Mouse (Mus musculus) neural tube, embryonic 10.5 days (tissue): Measurements from ENCODE around the gene Dync1li2.

Experiments
- DNase-seq: peaks from one replicate; pipeline ENCODE4 v3.0.0-alpha.2; 2017; ENCODE audit warnings: low spot score; ENCODE audit errors: extremely low spot score

The Dync1li2 gene

GRCm38 (mm10) chr8:104442299-104443124 is at the start of gene Dync1li2:
Gene Dync1li2 (minus strand): TSS chr8:104443047.
- peak; percentile 96 for DNase-seq

GRCm38 (mm10) chr8:104479091-104479490 is 36.2 kb upstream of the Dync1li2 start:
- DNase-seq, result no peak

- DNase-seq, result no peak
These were observed 29.6 kb upstream of the Dync1li2 start for GRCm38 (mm10) chr8:104472465-104472864.

- DNase-seq, result no peak
These were observed 24.6 kb upstream of the Dync1li2 start for GRCm38 (mm10) chr8:104467463-104467862.

GRCm38 (mm10) chr8:104452177-104452576 is 9.3 kb upstream of the Dync1li2 start:
- no peak for DNase-seq

- no peak for DNase-seq
These were observed 5.9 kb upstream of the Dync1li2 start for GRCm38 (mm10) chr8:104448796-104449195.

GRCm38 (mm10) chr8:104446016-104446415 is 3.2 kb upstream of the Dync1li2 start:
- no peak for DNase-seq

GRCm38 (mm10) chr8:104445248-104445647 is 2.4 kb upstream of the Dync1li2 start:
- no peak for DNase-seq

GRCm38 (mm10) chr8:104443125-104443679 is 355 bp upstream of the Dync1li2 start:
- no peak for DNase-seq

- DNase-seq, result no peak
These were observed 1.2 kb downstream of the Dync1li2 start for GRCm38 (mm10) chr8:104441613-104442012.

GRCm38 (mm10) chr8:104439461-104439860 is 3.4 kb downstream of the Dync1li2 start:
- no peak for DNase-seq

- DNase-seq, result no peak
These were observed 5.2 kb downstream of the Dync1li2 start for GRCm38 (mm10) chr8:104437494-104438135.

- DNase-seq, result no peak
These were observed 6.3 kb downstream of the Dync1li2 start for GRCm38 (mm10) chr8:104436591-104436990.

GRCm38 (mm10) chr8:104436038-104436437 is 6.8 kb downstream of the Dync1li2 start:
- DNase-seq, result no peak

- DNase-seq, result no peak
These were observed 8.0 kb downstream of the Dync1li2 start for GRCm38 (mm10) chr8:104434826-104435354.

GRCm38 (mm10) chr8:104434275-104434674 is 8.6 kb downstream of the Dync1li2 start:
- no peak for DNase-seq

- DNase-seq, result no peak
These were observed 9.5 kb downstream of the Dync1li2 start for GRCm38 (mm10) chr8:104433191-104433842.

GRCm38 (mm10) chr8:104432656-104433055 is 10.2 kb downstream of the Dync1li2 start:
- DNase-seq, result no peak

- DNase-seq, result no peak
These were observed 12.6 kb downstream of the Dync1li2 start for GRCm38 (mm10) chr8:104430230-104430629.

GRCm38 (mm10) chr8:104427703-104428102 is 15.1 kb downstream of the Dync1li2 start:
- DNase-seq, result no peak

- DNase-seq, result no peak
These were observed 20.5 kb downstream of the Dync1li2 start for GRCm38 (mm10) chr8:104422313-104422712.

- no peak for DNase-seq
These were observed 26.8 kb downstream of the Dync1li2 start for GRCm38 (mm10) chr8:104416022-104416421.
